Mouse (Mus musculus) cerebral cortex, adult 2 months (tissue): ENCODE results near the gene Itih3.

Source experiments
- WGBS: fragments of 180-500 bp; shearing (Covaris S2); methylation state at CpG from one replicate; pipeline ENCODE4 v1.1.7; 2018; 5-methylcytosine and 5-hydroxymethylcytosine counted together

The Itih3 gene

GRCm38 (mm10) chr14:30902628-30903027, 20.9 kb downstream of the Itih3 start:
- WGBS, result 79% methylated on average over 5 of the region's 5 CpGs

- 44% methylated on average over 3 of the region's 3 CpGs for WGBS
These were observed 23.6 kb downstream of the Itih3 start for GRCm38 (mm10) chr14:30899972-30900371.

DNA sequence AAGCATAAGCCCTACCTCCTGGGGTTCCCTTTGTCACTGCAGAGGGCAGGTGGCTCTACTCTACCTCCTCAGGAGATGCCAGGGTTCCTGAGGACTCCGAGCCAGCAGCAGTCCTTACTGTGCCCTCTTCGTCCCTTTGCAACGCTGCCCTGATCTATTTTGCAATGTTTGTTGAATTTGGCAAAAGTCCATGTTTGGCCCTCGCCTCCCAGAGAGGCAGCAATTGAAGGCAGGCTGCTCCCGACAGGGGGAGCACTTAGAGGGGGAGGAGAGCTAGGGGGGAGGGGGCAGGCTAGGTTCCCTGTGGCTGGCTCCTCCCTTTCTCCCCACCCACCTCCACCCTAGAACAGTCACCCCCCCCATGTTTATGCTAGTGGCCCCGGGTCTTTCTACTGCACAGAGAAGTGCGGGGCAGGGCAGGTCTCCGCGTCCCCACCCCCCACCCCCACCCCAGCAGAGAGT, 35.3 kb downstream of the Itih3 start:
- 16% methylated on average over 9 of the region's 9 CpGs for WGBS

DNA sequence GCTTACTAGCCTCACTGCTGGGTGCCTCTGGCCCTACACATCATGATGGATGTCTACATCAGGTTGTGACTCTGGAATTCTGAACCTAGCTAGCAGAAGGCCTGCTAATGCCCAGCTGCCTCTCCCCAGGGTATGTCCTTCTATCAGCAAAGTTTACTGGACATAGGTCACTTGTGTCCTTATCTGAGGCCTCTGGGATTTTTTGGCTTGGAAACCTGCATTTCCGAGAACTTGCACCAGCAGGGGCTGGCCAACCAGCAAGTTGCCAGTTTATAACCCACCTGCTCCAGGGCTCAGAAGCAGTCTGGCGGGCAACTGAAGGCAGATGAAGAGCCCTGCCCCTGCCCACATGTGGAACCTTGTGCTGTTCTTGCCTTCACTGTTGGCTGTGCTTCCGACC, 37.4 kb downstream of the Itih3 start, which contains the start of gene Itih4:
Itih4 (plus strand) TSS at position 273 of the 400 bp plus-strand sequence.
- WGBS, result 95% methylated on average over 3 of the region's 3 CpGs

DNA sequence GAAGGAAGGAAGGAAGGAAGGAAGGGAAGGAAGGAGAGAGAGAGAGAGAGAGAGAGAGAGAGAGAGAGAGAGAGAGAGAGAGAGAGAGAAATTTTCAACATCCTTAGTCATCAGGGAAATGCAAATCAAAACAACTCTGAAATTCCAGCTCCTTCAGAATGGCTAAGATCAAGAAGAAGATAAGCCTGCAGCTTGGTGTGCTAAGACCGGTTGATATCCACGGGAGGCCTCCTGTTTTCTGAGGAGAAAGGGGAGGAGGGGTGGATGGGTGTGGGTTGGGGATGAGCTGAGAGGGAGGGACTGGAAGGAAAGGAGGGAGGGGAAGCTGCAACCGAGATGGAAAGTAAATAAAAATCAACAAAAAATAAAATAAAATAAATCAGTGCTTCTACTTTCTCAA, 38.3 kb downstream of the Itih3 start:
- 43% methylated on average over 3 of the region's 3 CpGs for WGBS

DNA sequence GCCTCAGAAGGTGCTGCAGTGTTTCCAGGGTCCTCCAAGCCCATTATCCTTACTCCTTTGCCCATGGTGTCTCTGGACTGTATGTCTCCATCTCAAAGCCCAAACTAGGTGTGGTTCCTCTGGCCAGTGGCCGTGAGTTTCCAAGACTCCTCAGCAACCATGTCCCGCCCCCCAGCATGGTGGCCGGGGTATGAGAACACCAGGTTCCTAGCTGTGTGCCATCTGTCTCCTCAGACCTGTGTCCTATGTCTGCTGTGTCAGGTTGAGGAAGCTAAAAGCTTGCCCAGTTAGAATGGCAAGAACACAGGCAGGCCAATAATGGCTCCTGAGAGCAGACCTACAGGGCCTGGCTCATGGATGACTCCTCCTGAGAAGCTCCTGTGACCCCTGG, 41.8 kb downstream of the Itih3 start:
- WGBS, result 89% methylated on average over 3 of the region's 3 CpGs

GRCm38 (mm10) chr14:30880811-30881717, 42.5 kb downstream of the Itih3 start:
- 78% methylated on average over 17 of the region's 17 CpGs for WGBS

DNA sequence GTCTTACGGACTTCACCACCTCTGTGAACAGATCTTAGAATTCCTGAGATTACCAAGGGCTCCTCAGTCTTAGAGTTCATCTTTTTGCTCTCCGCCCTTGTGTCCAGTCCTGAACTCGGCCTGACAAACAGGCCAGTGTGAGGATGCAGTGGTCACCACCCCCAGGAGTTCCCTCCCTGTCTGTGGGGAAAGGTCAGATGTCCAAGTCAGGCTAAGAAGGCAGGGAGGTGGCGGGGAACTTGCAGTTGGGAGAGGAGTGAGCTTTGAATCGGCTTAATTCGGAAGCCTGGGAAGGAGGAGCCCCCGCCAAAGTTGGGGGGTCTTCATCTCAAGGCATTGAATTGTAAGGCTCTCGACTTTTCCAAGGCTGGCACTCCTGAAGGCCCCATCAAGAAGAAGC, 43.3 kb downstream of the Itih3 start:
- 81% methylated on average over 8 of the region's 8 CpGs for WGBS

- WGBS, result 71% methylated on average over 9 of the region's 9 CpGs
These were observed 43.8 kb downstream of the Itih3 start for GRCm38 (mm10) chr14:30879794-30880193.

- WGBS, result 19% methylated on average over 11 of the region's 11 CpGs
These were observed 44.5 kb downstream of the Itih3 start, which contains the start of gene Mustn1 for GRCm38 (mm10) chr14:30878958-30879571. TSS of gene Mustn1 (plus strand) at chr14:30879200.

GRCm38 (mm10) chr14:30877827-30878226, 45.7 kb downstream of the Itih3 start:
- WGBS, result 98% methylated on average over 3 of the region's 3 CpGs

- WGBS, result 87% methylated on average over 10 of the region's 10 CpGs
These were observed 47.1 kb downstream of the Itih3 start for GRCm38 (mm10) chr14:30876451-30876850.

DNA sequence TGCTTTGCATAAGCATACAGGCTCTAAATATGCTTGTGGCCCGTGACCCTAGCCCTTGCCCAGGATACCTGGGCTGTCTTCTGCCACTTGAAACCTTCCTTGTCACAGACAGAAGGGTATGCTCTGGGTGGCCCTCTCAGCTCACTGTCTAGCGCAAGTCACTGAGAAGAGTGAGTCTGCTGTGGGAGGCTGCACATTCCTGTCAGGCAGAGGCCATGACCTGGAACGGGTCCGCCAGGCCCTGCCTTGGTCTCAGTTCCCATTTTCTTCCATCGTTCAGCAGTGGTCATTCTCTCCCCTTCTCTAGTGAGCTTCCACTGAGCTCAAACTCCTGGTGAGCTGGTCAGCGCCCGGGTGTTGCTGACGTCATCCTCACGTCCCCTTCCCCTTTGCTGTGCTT, 47.6 kb downstream of the Itih3 start:
- WGBS, result 84% methylated on average over 9 of the region's 9 CpGs

DNA sequence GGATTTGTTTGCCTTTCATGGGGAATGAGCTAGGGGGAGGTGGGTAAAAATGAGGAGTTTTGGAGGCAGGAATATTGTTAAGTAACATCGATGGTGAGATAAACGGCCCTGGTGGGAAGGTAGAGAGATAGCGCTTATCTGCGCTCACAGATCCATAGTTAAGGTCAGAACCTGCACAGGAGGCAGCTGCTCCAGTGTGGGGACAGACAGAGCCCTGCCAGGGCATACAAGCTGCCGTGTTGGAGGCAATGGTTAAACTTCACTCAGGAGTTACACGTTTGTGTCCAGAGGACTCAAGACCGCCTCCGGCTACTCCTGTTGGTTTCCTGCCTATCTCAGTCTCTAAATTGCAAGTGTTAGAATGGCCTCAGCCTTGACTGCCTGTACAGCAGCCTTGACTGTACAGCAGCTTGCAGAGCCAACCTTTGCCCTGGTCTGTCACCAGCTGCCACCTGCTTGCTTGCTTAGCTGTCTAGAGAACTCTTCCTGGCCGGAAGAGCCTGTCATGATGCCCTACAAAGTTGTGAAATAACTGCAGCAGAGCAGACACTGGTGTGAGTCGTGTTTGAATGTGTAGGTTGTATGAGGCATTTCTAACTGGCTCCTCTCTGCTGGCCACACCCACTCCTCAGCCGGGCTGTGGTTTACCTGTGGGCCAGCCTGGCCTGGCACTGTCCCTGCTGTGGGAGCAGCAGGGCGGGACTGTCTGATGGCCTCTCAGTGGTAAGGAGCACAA, 48.3 kb downstream of the Itih3 start:
- 80% methylated on average over 12 of the region's 12 CpGs for whole genome bisulfite sequencing

DNA sequence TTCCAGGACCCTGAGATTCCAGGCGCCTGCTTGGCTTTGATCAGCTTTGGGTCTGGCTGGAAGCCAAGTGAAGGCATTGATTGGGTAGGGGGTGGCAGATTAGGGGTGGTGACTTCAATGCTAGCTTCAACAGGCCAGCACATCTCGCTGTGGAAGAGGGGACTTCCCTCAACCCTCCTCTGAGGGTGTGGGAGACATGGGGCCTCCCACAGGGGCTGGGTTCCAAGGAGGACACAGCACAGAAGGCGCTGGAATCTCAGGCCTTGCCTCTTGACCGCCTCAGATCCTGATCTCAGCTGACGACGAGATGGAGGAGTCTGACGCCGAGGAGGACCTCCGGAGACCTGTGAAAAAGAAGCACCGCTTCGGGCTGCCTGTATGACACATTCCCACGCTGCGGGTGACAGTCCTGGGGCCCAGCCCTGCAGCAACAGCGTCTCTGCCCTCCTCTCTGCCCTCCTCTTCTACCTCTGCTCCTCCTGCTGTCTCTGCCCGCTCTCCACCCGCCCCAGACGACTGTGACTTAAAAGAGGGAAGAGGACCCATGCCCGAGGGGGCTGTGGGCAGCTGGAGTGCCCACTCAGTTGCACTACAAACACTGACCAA, 49.4 kb downstream of the Itih3 start:
- WGBS, result 82% methylated on average over 18 of the region's 18 CpGs

- 55% methylated on average over 25 of the region's 25 CpGs for WGBS
These were observed 53.1 kb downstream of the Itih3 start for GRCm38 (mm10) chr14:30870206-30871147.

DNA sequence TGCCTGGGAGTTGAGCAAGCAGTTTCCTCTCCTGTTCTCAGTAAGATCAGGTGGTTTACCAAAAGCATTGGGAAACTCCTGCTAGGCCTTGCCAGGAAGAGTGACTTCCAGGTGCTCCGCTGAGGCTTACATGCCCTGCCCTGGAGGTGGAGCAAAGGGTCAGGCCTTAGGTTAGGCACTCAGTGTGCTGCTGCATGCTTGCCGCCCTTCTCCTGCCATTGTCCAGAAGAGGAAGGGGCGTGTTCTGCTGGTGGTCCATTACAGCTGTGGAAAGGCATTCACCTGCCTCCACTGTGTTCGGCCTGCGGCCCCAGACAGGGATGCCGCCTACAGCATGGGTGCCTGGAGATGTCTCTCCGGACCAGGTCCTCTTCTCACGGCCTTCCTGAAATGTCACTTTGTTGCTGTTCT, 54.2 kb downstream of the Itih3 start:
- 89% methylated on average over 8 of the region's 8 CpGs for WGBS

GRCm38 (mm10) chr14:30868826-30869225, 54.7 kb downstream of the Itih3 start:
- WGBS, result 72% methylated on average over 10 of the region's 10 CpGs

- 19% methylated on average over 5 of the region's 5 CpGs for WGBS
These were observed 56.5 kb downstream of the Itih3 start for GRCm38 (mm10) chr14:30867042-30867441.

GRCm38 (mm10) chr14:30865311-30865710, 58.2 kb downstream of the Itih3 start:
- WGBS, result 70% methylated on average over 3 of the region's 3 CpGs

GRCm38 (mm10) chr14:30862368-30862767, 61.2 kb downstream of the Itih3 start:
- 51% methylated on average over 9 of the region's 9 CpGs for WGBS
